Mouse (Mus musculus): ENCODE results near the gene Vdac1. TPM values are rescaled to one million over a fixed set of nuclear protein-coding genes. Genes with fewer than 3 reads are reported as not detected.

Gene Vdac1
- polyA plus RNA-seq, 1 experiment from 2014 or later, result 204 TPM

Other genes with a start within 250 kb of the Vdac1 start
- not detected in 2 replicates for gene Olfr1373, start 215.3 kb upstream of the Vdac1 start, polyA plus RNA-seq (2016; fragmentation: Nextera tagmentation; extraction: Ambion mirVana)
- not detected in 2 replicates for gene Olfr1371, start 146.9 kb upstream of the Vdac1 start, polyA plus RNA-seq (2016; fragmentation: Nextera tagmentation; extraction: Ambion mirVana)
- 938 and 966 TPM in 2 replicates for gene Skp1a, start 128.9 kb upstream of the Vdac1 start, polyA plus RNA-seq (2016; fragmentation: Nextera tagmentation; extraction: Ambion mirVana)
- gene Tcf7, start 77.8 kb upstream of the Vdac1 start, polyA plus RNA-seq (2016; fragmentation: Nextera tagmentation; extraction: Ambion mirVana), result 11.3 and 13.0 TPM in 2 replicates
- gene 9530068E07Rik, start 35.6 kb downstream of the Vdac1 start, polyA plus RNA-seq (2016; fragmentation: Nextera tagmentation; extraction: Ambion mirVana), result 165 and 169 TPM in 2 replicates